Comparison of ENCODE assay signal across 11 mouse cellular contexts in genomic region chr2:165404951-165405350, GRCm38 (mm10). TPM values are rescaled to one million over a fixed set of nuclear protein-coding genes. Genes with fewer than 3 reads are reported as not detected.
DNase-seq lines count a peak whose midpoint lies in the region; ATAC-seq and TF ChIP-seq lines count a peak whose summit lies in the region.
"Had no signal": no experiment of that assay in that cellular context is flagged by ENCODE, and none has a peak within 500 bp of the region (broad histone marks: within the 10 kb centered on the region; RNA-seq: fewer than 3 reads in every experiment).

No protein-coding gene starts in this region.

- H3K4me2 ChIP-seq in lung, embryonic 14.5 days: no peak overlapping the region
- peak overlapping the region; percentile 21; the same call in 1 of the 2 replicates for H3K4me2 ChIP-seq in liver, embryonic 11.5 days

- no peak overlapping the region for H3K4me3 ChIP-seq in lung, embryonic 14.5 days (ENCODE audit: low read depth, low read length)
- no peak overlapping the region for H3K4me3 ChIP-seq in lung, adult 2 months (replicated peaks; ENCODE audit: extremely low read depth, low read depth, low read length)
- no peak overlapping the region for H3K4me3 ChIP-seq in liver, embryonic 11.5 days (ENCODE audit: low read depth, low read length)
- no peak overlapping the region for H3K4me3 ChIP-seq in midbrain, embryonic 10.5 days

- H3K4me1 ChIP-seq in lung, embryonic 14.5 days (ENCODE audit: insufficient read depth): no peaks in the 10 kb centered on the region
- no peaks in the 10 kb centered on the region for H3K4me1 ChIP-seq in lung, adult 2 months (ENCODE audit: control insufficient read depth, insufficient read depth, low read length)
- peaks cover 17% of the 10 kb centered on the region for H3K4me1 ChIP-seq in liver, embryonic 11.5 days (replicated peaks; ENCODE audit: control insufficient read depth, insufficient read depth, low read length)
- peaks cover 14% of the 10 kb centered on the region for H3K4me1 ChIP-seq in midbrain, embryonic 10.5 days

- no peak for TF ChIP-seq CTCF in lung, embryonic 14.5 days (IDR thresholded peaks at IDR 0.05; ENCODE audit: low read depth)
- no peak for TF ChIP-seq CTCF in lung, adult 2 months (IDR thresholded peaks at IDR 0.05; ENCODE audit: insufficient read depth, low read length)

- no peak overlapping the region for H3K9ac ChIP-seq in lung, embryonic 14.5 days
- no peak overlapping the region for H3K9ac ChIP-seq in liver, embryonic 11.5 days (ENCODE audit: low read depth, low read length)

- no peaks in the 10 kb centered on the region for H3K27me3 ChIP-seq in lung, embryonic 14.5 days (ENCODE audit: insufficient read depth, low read length)
- no peaks in the 10 kb centered on the region; the same call in 1 of the 2 replicates for H3K27me3 ChIP-seq in liver, embryonic 11.5 days (replicated peaks; ENCODE audit: control insufficient read depth, insufficient read depth, low read length)
- no peaks in the 10 kb centered on the region; the same call in 1 of the 2 replicates for H3K27me3 ChIP-seq in midbrain, embryonic 10.5 days (ENCODE audit: low read depth, poor library complexity, severe bottlenecking)

- no peak for TF ChIP-seq POLR2A in lung, adult 2 months (IDR thresholded peaks at IDR 0.05; ENCODE audit: borderline replicate concordance, extremely low read depth, low read depth, low read length)

- H3K36me3 ChIP-seq in lung, embryonic 14.5 days (ENCODE audit: insufficient read depth): no peaks in the 10 kb centered on the region
- H3K36me3 ChIP-seq in liver, embryonic 11.5 days (ENCODE audit: control insufficient read depth, insufficient read depth, low read length): no peaks in the 10 kb centered on the region
- H3K36me3 ChIP-seq in midbrain, embryonic 10.5 days: no peaks in the 10 kb centered on the region

- 34% methylated on average over 9 of the region's 9 CpGs for WGBS in lung, embryonic 14.5 days
- 19% methylated on average over 9 of the region's 9 CpGs for WGBS in lung, adult 2 months
- WGBS in liver, embryonic 11.5 days: 45% methylated on average over 9 of the region's 9 CpGs
- 84% methylated on average over 9 of the region's 9 CpGs for WGBS in midbrain, embryonic 10.5 days

- peak; percentile 38 for DNase-seq in lung, embryonic 14.5 days
- DNase-seq in lung, adult 2 months: no peak
- no peak for DNase-seq in liver, embryonic 11.5 days (ENCODE audit: low spot score)
- DNase-seq in lung, postnatal 36 days: peak; percentile 38
- DNase-seq in yolk sac, embryonic 10.5 days (ENCODE audit: low spot score): peak; percentile 81
- no peak for DNase-seq in adrenal gland, adult 2 months
- DNase-seq in Muller cell, postnatal 12 days (ENCODE audit: inconsistent ontology term): no peak
- no peak for DNase-seq in midbrain, embryonic 10.5 days (ENCODE audit: low spot score)
- DNase-seq: cerebellum, postnatal 14 days; kidney, adult 18-20 months had no signal

- ATAC-seq in lung, embryonic 14.5 days (ENCODE audit: insufficient read depth): peak; percentile 74
- ATAC-seq in liver, embryonic 11.5 days (replicated peaks; ENCODE audit: low FRiP score): peak; percentile 68

- H3K9me3 ChIP-seq in lung, embryonic 14.5 days (ENCODE audit: low read depth, low read length): no peaks in the 10 kb centered on the region
- no peaks in the 10 kb centered on the region for H3K9me3 ChIP-seq in liver, embryonic 11.5 days (ENCODE audit: control insufficient read depth, low read length)
- no peaks in the 10 kb centered on the region for H3K9me3 ChIP-seq in midbrain, embryonic 10.5 days (replicated peaks)

- H3K27ac ChIP-seq in lung, embryonic 14.5 days (ENCODE audit: low read depth): no peak overlapping the region
- peak overlapping the region; percentile 69 for H3K27ac ChIP-seq in liver, embryonic 11.5 days (ENCODE audit: low read depth, low read length)
- H3K27ac ChIP-seq in midbrain, embryonic 10.5 days (replicated peaks): no peak overlapping the region

RNA-seq across cellular contexts. Expression of gene Ocstamp, which starts 4.7 kb away (rescaled TPM):
- not detected in 2 replicates for polyA plus RNA-seq in lung, embryonic 14.5 days (2014; fragmentation: Nextera tagmentation; extraction: Ambion mirVana)
- polyA plus RNA-seq in lung, adult 2 months (2012; rRNA removed): 0.07 and 0.09 TPM in 2 replicates
- 2.2 and 2.5 TPM in 2 replicates for polyA plus RNA-seq in liver, embryonic 11.5 days (2014; fragmentation: Nextera tagmentation; extraction: Ambion mirVana)
- total RNA-seq in adrenal gland, adult 2 months (2021): under 1 TPM; 0.12 to 0.38 TPM
- 0.55 and 0.64 TPM in 2 replicates for polyA plus RNA-seq in adrenal gland, adult 2 months (2012; rRNA removed)
- polyA plus RNA-seq in midbrain, embryonic 10.5 days (2016; fragmentation: Nextera tagmentation; extraction: Ambion mirVana): 0.06 and 0.07 TPM in 2 replicates
- polyA plus RNA-seq: brain, embryonic 14.5 days had no signal

RNA-seq across cellular contexts. Expression of gene Zfp334, which starts 16.9 kb away (rescaled TPM):
- 10.9 and 12.0 TPM in 2 replicates for polyA plus RNA-seq in lung, embryonic 14.5 days (2014; fragmentation: Nextera tagmentation; extraction: Ambion mirVana)
- polyA plus RNA-seq in lung, adult 2 months (2012; rRNA removed): 2.6 and 3.5 TPM in 2 replicates
- polyA plus RNA-seq in liver, embryonic 11.5 days (2014; fragmentation: Nextera tagmentation; extraction: Ambion mirVana): 5.9 and 6.1 TPM in 2 replicates
- 1 to 10 TPM; 4.3 to 5.0 TPM for total RNA-seq in adrenal gland, adult 2 months (2021)
- 1.1 and 1.3 TPM in 2 replicates for polyA plus RNA-seq in adrenal gland, adult 2 months (2012; rRNA removed)
- 19.9 and 23.1 TPM in 2 replicates for polyA plus RNA-seq in midbrain, embryonic 10.5 days (2016; fragmentation: Nextera tagmentation; extraction: Ambion mirVana)

RNA-seq across cellular contexts. Expression of gene Zfp663, which starts 36.4 kb away (rescaled TPM):
- 0.96 and 1.1 TPM in 2 replicates for polyA plus RNA-seq in lung, embryonic 14.5 days (2014; fragmentation: Nextera tagmentation; extraction: Ambion mirVana)
- 0.46 and 1.3 TPM in 2 replicates for polyA plus RNA-seq in lung, adult 2 months (2012; rRNA removed)
- 0.07 and 0.29 TPM in 2 replicates for polyA plus RNA-seq in liver, embryonic 11.5 days (2014; fragmentation: Nextera tagmentation; extraction: Ambion mirVana)
- total RNA-seq in adrenal gland, adult 2 months (2021): not detected
- polyA plus RNA-seq in adrenal gland, adult 2 months (2012; rRNA removed): not detected in 2 replicates
- 6.0 and 7.2 TPM in 2 replicates for polyA plus RNA-seq in midbrain, embryonic 10.5 days (2016; fragmentation: Nextera tagmentation; extraction: Ambion mirVana)

Comparison
In these comparisons a context has a peak if more than half of its experiments do, and no peak if none do; other contexts are left out.
1. DNase-seq: peak in lung, embryonic 14.5 days (single experiment), lung, postnatal 36 days (single experiment) and yolk sac, embryonic 10.5 days (single experiment); none in lung, adult 2 months (single experiment), liver, embryonic 11.5 days (single experiment), adrenal gland, adult 2 months (single experiment), Muller cell, postnatal 12 days (single experiment) and midbrain, embryonic 10.5 days (single experiment).